Mouse (Mus musculus) CH12F3 (cell line): ENCODE results near the gene Syce1l.

Source experiments
- in situ Hi-C: fragments of 300-500 bp; cut with MboI; formaldehyde crosslinking; loops from 2 replicates; pipeline ENCODE4 v1.14.3; 2020; ENCODE audit warnings: low sequenced_read_pairs

The Syce1l gene

GRCm38 (mm10) chr8:113669924-113670323 lies 26.9 kb downstream of the Syce1l start:
- in situ Hi-C loops, result loop anchor here (10.0 kb wide), 1 partner anchor 765 kb away; the partner anchor contains the start of gene Wwox

- in situ Hi-C loops, result no loop called here
These were observed 29.7 kb downstream of the Syce1l start for GRCm38 (mm10) chr8:113672599-113673255.

- in situ Hi-C loops, result no loop called here
These were observed 30.3 kb downstream of the Syce1l start for GRCm38 (mm10) chr8:113673300-113673699.

DNA sequence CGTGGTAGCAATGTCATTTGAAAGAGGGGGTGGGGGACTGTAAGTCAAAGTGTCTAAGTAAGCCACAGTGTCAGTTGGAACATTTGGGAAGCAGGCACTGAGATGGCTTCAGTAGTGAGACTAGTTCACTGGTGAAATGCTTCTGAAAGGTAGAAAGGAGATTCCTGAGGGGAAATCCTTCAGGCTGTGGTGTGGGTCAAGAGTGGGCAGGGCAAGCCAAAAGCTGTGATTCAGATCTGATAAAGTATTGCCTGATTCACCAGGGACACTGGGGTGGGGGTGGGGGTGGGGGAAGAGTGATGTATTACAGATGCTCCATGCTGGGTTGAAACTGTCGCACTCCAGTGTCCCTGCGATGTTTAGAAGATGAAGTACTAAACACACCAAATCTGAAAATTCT lies 31.6 kb downstream of the Syce1l start:
- in situ Hi-C loops, result no loop called here

DNA sequence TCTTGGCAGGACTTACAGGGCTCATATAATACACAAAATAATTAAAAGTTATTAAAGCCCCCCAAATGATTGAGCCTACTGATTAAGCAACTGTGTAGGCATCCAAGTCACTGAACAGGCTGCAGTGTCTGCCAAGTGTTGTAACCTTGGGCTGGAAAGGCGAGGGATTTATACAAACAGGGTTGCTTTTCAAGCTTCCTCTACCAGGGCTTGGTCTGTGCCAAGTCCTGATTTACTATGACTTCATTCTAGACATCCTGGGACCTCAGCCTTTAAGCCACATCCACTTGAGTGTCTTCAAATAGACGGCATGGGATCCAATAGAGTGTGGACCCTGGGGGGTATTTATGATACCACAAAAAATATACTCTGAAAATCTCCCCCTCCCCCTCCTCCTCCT lies 32.3 kb downstream of the Syce1l start:
- in situ Hi-C loops, result no loop called here

DNA sequence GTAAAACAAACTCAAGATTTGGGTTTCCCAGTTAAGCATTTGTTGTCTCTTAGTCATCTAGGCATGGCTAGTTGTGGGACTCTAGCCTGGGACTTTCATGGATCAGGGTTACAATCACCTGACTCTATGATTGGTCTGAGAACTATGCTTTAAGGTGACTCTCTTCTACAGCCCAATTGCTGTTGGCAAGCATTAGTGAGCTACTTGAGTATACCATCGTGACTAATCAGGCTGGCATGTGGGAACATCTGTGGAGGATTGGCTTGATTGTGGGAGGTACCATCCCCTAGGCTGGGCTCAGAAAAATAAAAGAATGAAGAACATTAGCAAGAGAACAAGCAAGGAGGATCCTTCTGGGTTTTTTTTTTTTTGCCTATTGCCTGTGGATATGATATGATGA lies 33.8 kb downstream of the Syce1l start:
- in situ Hi-C loops, result no loop called here

GRCm38 (mm10) chr8:113679361-113679760 lies 36.3 kb downstream of the Syce1l start:
- in situ Hi-C loops, result no loop called here

- in situ Hi-C loops, result no loop called here
These were observed 45.0 kb downstream of the Syce1l start for GRCm38 (mm10) chr8:113687889-113688542.

DNA sequence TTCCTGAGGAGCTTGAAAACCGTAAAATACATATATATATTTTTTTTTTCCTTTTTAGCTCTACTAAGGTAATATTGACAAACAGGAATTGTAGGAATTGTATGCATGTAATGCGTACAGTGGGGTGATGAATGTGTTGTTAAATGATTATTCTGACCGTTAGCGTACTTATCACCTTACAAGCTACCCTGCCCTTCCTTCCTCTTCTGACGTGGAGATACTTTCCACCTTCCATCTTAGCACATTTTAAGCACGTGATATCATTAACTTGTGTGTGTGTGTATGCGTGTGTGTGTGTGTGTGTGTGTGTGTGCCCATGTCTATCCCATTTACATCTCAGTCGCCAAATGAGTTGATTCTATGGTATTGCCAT lies 45.5 kb downstream of the Syce1l start:
- in situ Hi-C loops, result no loop called here

DNA sequence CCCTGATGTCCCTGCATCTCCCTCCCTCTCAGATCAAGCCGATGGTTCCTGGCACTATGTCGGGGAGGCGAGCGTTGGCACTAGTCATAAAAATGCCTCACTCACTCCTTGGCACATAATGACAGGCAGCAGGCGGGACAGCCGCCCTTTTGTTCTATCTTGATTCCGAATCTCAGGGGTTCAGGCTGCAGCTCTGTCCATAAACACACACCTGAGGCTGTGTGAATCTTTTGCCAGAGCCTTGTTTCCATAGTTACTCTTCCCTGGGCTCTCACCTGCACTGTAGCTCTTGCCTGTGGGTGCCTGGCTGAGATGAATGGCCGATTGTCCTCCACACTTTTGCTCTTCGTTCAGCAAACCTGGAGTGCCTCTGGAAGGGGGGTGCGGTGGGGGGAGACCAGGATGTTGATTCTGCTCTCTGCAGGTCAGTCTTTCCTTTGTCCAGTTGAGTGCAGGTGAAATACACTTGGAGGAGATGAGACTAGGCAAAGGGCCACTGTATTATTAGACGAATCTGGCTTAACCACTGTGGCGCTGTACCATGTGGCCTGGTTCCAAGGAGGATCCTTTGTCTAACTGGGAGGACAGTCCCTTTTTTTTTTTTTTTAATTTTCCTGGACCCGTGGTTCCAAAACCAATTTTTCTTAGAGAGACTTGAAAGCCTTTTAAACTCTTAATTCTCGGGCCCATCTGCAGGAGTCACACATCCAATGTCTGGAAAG lies 48.8 kb downstream of the Syce1l start:
- in situ Hi-C loops, result no loop called here

DNA sequence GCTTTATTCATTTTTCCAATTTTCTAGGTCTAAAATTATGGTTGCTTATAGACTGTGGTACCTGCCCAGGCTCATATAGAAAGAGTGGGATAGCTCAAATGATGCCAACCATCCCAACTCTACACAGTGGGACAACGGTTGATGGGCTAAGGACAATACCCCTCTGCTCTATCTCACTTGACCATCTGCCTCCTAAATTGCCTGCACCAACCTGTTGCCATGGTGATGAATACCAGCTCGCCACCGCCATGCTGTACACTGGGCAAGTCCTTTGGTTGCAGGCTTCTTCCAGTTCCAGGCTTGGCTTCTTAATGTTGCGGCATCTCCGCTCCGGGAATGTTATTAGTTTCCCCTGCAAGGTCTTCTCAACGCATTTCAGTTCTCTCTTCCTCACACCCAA lies 62.0 kb downstream of the Syce1l start:
- in situ Hi-C loops, result no loop called here
